Mouse (Mus musculus): ENCODE measurements around the gene Cybrd1. TPM values are rescaled to one million over a fixed set of nuclear protein-coding genes. Genes with fewer than 3 reads are reported as not detected.

The Cybrd1 gene
- polyA plus RNA-seq, 1 experiment from 2014 or later: 1.9 TPM

DNA sequence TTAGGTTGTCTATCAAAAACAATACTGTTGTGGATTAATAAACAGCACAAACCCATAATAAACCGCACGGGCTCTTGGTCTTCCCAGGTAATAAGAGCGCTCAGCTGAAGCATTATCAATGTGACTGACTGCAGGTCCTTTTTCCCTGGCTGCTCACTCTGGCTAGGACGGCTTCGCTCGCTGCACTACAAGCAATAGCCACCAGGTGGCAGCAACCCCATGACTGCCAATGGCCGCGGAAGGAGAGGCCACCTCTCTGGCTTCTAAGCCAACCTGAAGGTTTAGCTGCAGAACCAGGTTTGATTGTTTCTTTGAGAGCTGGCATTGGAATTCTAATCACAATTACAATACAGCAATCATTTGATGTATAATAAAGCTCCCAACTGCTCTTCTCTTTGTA is 37.8 kb downstream of the Cybrd1 start:
- Histone ChIP-seq H3K9me3 (replicated peaks) (no peaks in the 10 kb centered on the region; the same call in 1 of the 2 replicates), H3K4me2 (no peak overlapping the region), H3K36me3 (no peaks in the 10 kb centered on the region), H3K9ac (no peak overlapping the region), H3K27ac (ENCODE audit: poor library complexity, severe bottlenecking) (no peak overlapping the region), H3K27me3 (replicated peaks) (no peaks in the 10 kb centered on the region), H3K4me1 (replicated peaks) (peaks cover 15% of the 10 kb centered on the region), H3K4me3 (no peak overlapping the region)
- no peak for ATAC-seq (ENCODE audit: insufficient number of reproducible peaks, low FRiP score)
- WGBS: 6% methylated on average over 8 of the region's 8 CpGs

DNA sequence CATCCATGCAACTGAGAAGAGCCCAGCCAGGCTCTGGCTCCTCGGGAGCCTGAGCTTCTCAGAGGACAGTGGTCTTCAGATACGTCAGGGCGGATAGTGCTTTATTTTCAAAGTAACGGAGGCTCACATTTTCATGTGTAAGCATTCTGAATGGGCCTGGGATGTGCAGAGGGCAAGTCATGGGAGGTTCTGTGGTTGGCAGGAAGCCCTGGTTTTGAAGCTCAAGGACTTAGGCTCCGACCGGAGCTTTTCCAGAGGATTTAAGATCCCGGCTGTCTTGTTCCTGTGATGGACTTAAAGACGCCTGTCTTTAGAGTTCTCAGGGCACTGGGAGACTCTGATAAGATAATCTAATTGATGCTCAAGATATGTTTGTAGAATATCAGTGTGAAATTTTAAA is 38.7 kb downstream of the Cybrd1 start:
- ATAC-seq (ENCODE audit: insufficient number of reproducible peaks, low FRiP score): no peak
- H3K9ac ChIP-seq: no peak overlapping the region
- H3K36me3 ChIP-seq: no peaks in the 10 kb centered on the region
- H3K9me3 ChIP-seq (replicated peaks): no peaks in the 10 kb centered on the region; the same call in 1 of the 2 replicates
- no peak overlapping the region for H3K4me3 ChIP-seq
- no peak overlapping the region for H3K4me2 ChIP-seq
- no peaks in the 10 kb centered on the region for H3K27me3 ChIP-seq (replicated peaks)
- H3K27ac ChIP-seq (ENCODE audit: poor library complexity, severe bottlenecking): no peak overlapping the region
- H3K4me1 ChIP-seq (replicated peaks): peaks cover 12% of the 10 kb centered on the region
- 80% methylated on average over 8 of the region's 8 CpGs for WGBS

DNA sequence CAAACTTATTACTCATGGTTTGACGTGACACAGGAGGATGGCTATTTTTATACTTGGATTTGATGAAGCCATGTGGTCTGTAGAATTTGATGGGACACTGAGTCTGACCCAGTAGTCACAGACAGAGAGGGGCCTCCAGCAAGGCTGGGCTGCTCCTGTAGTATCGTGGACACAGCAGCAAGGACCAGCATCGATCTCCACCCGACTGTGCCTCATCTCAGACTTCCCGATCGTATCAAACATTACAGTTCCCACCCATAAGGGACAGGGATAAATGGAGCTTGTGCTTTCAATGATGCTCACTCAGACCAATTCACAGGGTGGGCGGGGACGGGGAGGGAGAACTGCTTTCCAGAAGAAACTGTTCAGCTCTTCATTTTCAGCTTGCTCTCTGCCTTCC is 40.2 kb downstream of the Cybrd1 start:
- H3K9me3 ChIP-seq (replicated peaks): no peaks in the 10 kb centered on the region
- H3K4me1 ChIP-seq (replicated peaks): peaks cover 12% of the 10 kb centered on the region
- no peak overlapping the region for H3K4me2 ChIP-seq
- no peaks in the 10 kb centered on the region for H3K27me3 ChIP-seq (replicated peaks)
- no peak for ATAC-seq (ENCODE audit: insufficient number of reproducible peaks, low FRiP score)
- H3K4me3 ChIP-seq: no peak overlapping the region
- 86% methylated on average over 8 of the region's 8 CpGs for WGBS
- H3K9ac ChIP-seq: no peak overlapping the region
- H3K27ac ChIP-seq (ENCODE audit: poor library complexity, severe bottlenecking): no peak overlapping the region
- no peaks in the 10 kb centered on the region for H3K36me3 ChIP-seq

- no peaks in the 10 kb centered on the region for H3K36me3 ChIP-seq
- no peaks in the 10 kb centered on the region for H3K27me3 ChIP-seq (replicated peaks)
- ATAC-seq (ENCODE audit: insufficient number of reproducible peaks, low FRiP score): no peak
- H3K4me3 ChIP-seq: peak overlapping the region; percentile 24; the same call in 1 of the 2 replicates
- 61% methylated on average over 16 of the region's 16 CpGs for WGBS
- peak overlapping the region; percentile 59 for H3K4me2 ChIP-seq
- 0 out of 2 replicates have a peak overlapping the region, but pooled peaks have one; percentile 38 for H3K27ac ChIP-seq (ENCODE audit: poor library complexity, severe bottlenecking)
- H3K9me3 ChIP-seq (replicated peaks): no peaks in the 10 kb centered on the region
- H3K4me1 ChIP-seq (replicated peaks): peaks cover 12% of the 10 kb centered on the region
- peak overlapping the region; percentile 45; the same call in 1 of the 2 replicates for H3K9ac ChIP-seq
Observed at GRCm38 (mm10) chr2:71159576-71160306, 42.0 kb downstream of the Cybrd1 start.

DNA sequence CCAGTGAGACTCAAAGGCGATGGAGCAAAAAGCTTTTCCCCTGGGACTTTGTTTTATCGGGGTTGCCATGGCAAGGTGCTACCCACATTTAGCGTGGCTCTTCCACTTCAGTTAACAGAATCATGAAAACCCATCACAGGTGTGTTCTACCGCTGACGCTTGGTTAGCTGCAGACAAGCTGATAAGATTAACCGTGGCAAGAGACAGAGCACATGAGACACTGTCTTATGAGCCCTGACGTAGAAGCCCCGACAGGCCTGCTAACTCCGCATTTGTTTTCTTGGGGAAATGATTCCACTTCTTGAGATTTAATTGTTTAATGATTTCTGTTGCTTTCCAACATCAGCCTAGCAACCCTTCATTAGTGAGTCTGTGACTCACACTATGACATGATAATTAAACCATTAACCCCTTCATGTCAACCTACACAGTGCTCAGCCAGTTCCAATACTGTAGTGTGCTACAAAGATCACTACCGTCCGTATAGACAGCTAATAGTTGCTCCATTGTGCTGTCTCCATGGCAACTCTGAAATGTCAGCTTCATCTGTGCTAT is 42.7 kb downstream of the Cybrd1 start:
- Histone ChIP-seq H3K4me1 (replicated peaks) (peaks cover 12% of the 10 kb centered on the region), H3K4me2 (peak overlapping the region; percentile 59)
- no peak for ATAC-seq (ENCODE audit: insufficient number of reproducible peaks, low FRiP score)

GRCm38 (mm10) chr2:71161558-71161957 is 43.8 kb downstream of the Cybrd1 start:
- H3K27ac ChIP-seq (ENCODE audit: poor library complexity, severe bottlenecking): no peak overlapping the region
- H3K4me3 ChIP-seq: no peak overlapping the region
- ATAC-seq (ENCODE audit: insufficient number of reproducible peaks, low FRiP score): no peak
- 72% methylated on average over 7 of the region's 7 CpGs for WGBS
- peaks cover 12% of the 10 kb centered on the region for H3K4me1 ChIP-seq (replicated peaks)
- no peak overlapping the region for H3K4me2 ChIP-seq
- no peaks in the 10 kb centered on the region for H3K9me3 ChIP-seq (replicated peaks)
- H3K27me3 ChIP-seq (replicated peaks): no peaks in the 10 kb centered on the region
- no peaks in the 10 kb centered on the region for H3K36me3 ChIP-seq
- no peak overlapping the region for H3K9ac ChIP-seq

More for the DNA sequence above, 42.7 kb downstream of the Cybrd1 start:
- Histone ChIP-seq H3K27me3 (replicated peaks) (no peaks in the 10 kb centered on the region), H3K27ac (ENCODE audit: poor library complexity, severe bottlenecking) (0 out of 2 replicates have a peak overlapping the region, but pooled peaks have one; percentile 38), H3K9ac (peak overlapping the region; percentile 45; the same call in 1 of the 2 replicates), H3K36me3 (no peaks in the 10 kb centered on the region), H3K9me3 (replicated peaks) (no peaks in the 10 kb centered on the region), H3K4me3 (peak overlapping the region; percentile 24; the same call in 1 of the 2 replicates)
- WGBS: 35% methylated on average over 11 of the region's 11 CpGs

DNA sequence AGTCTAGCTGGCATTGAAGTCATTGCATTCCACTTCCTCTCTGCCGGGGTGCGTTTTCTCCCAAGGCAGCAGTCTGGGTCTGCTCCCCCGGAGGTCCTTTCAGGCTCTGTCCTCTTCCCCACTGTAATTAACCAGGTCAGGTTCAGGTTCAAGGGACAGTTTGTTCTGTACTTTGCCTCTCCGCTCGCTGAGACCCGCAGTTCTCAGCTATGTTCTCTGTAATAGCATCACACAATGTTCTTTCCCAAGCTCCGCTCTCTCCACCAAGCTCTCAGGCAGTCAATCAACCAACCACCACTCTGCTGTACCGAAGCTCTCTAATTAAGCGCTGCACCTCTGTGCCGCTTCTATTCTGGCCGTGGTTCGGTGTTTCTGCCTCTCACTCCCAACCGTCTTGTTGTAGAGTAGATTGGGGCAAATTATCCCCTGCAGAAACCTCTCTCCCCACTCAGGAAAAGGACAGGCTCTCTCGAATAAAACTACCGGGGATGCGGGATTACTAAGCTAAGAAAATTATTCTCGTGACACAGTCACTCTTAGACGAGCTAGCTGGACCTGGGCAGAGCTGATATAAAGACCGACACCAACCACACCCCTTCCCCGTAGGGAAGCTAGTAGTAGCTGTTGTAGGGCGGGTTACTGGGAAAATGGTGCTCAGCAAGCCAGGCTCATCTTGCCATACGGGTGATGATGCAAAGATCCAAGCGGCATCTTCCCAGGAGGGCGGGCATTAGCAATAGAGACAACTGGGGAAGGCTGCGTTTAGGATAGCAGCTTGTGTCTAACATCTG is 45.3 kb downstream of the Cybrd1 start:
- peaks cover 12% of the 10 kb centered on the region for H3K4me1 ChIP-seq (replicated peaks)
- H3K36me3 ChIP-seq: no peaks in the 10 kb centered on the region
- no peaks in the 10 kb centered on the region for H3K9me3 ChIP-seq (replicated peaks)
- no peak overlapping the region for H3K4me3 ChIP-seq
- no peak for ATAC-seq (ENCODE audit: insufficient number of reproducible peaks, low FRiP score)
- no peaks in the 10 kb centered on the region for H3K27me3 ChIP-seq (replicated peaks)
- no peak overlapping the region for H3K27ac ChIP-seq (ENCODE audit: poor library complexity, severe bottlenecking)
- no peak overlapping the region for H3K9ac ChIP-seq
- whole genome bisulfite sequencing: 71% methylated on average over 25 of the region's 25 CpGs
- no peak overlapping the region for H3K4me2 ChIP-seq

DNA sequence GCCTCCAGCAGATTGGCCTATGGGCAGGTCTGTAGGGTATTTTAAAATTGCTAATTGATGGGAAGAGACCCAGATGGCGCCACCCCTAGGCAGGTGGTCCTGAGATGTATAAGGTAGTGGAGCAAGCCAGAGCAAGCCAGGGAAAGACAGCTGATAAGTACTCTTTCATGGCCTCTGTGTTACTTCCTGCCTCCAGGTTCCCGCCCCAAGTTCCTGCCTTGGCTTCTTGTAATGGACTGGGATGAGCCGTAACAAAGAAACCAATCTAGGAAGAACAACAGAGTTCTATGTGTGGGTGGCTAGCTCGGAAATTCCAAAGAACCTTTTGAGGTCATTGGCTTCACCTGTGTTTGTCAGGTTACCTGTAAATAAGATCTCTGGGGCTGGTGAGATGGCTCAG is 49.5 kb downstream of the Cybrd1 start:
- Histone ChIP-seq H3K4me3 (no peak overlapping the region), H3K9me3 (replicated peaks) (no peaks in the 10 kb centered on the region), H3K36me3 (no peaks in the 10 kb centered on the region), H3K27ac (ENCODE audit: poor library complexity, severe bottlenecking) (no peak overlapping the region), H3K4me2 (no peak overlapping the region), H3K4me1 (replicated peaks) (no peaks in the 10 kb centered on the region), H3K9ac (no peak overlapping the region), H3K27me3 (replicated peaks) (no peaks in the 10 kb centered on the region)
- 72% methylated on average over 4 of the region's 4 CpGs for WGBS
- ATAC-seq (ENCODE audit: insufficient number of reproducible peaks, low FRiP score): no peak

DNA sequence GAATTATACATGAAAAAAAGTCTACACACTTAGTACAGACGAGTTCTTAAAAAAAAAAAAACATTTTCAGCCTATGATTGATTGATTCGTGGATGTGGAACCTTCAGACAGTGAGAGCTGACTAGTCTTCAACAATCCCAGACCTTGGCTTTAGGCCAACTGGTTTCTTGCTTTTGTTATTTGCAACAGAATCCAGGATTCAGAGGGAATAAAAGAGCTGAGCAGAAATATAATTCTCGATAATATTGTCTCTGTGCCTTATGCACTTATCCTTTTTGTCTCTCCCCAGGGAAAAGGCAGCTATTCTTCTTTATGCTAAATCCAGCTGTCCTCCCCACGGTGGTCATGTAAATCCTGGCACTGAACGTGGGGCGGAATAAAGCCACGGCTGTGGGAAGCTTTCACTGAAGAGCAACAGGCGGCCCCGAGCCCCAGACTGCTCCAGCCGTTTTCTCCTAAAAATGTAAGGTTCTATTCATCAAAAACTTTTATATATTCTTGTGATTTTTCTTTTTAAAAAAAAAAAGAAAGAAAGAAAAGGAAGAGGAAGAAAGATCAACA is 50.8 kb downstream of the Cybrd1 start:
- ATAC-seq (ENCODE audit: insufficient number of reproducible peaks, low FRiP score): no peak
- no peaks in the 10 kb centered on the region for H3K36me3 ChIP-seq
- 66% methylated on average over 10 of the region's 10 CpGs for WGBS

DNA sequence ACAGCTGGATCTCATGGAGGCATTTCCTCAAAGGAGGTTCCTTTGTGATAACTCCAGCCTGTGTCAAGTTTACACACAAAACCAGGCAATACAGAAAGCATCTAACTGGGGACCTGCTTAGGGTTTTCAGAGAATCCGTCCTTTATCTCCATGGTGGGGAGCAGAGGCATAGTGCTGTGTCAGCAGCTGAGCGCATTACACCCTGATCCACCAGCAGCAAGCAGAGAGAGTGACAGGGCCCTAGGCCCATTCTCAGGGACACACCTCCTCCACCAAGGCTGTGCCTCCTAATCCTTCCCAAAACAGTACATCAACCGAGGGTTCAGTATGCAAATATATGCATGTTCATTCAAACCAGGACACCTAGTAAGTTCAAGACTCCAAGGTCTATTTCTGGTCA is 55.3 kb downstream of the Cybrd1 start:
- H3K4me1 ChIP-seq (replicated peaks): peaks cover 6% of the 10 kb centered on the region; the same call in 1 of the 2 replicates
- 58% methylated on average over 3 of the region's 3 CpGs for WGBS
- H3K4me2 ChIP-seq: no peak overlapping the region
- no peak overlapping the region for H3K9ac ChIP-seq
- H3K27ac ChIP-seq (ENCODE audit: poor library complexity, severe bottlenecking): no peak overlapping the region
- no peaks in the 10 kb centered on the region for H3K27me3 ChIP-seq (replicated peaks)
- H3K36me3 ChIP-seq: no peaks in the 10 kb centered on the region
- H3K4me3 ChIP-seq: no peak overlapping the region
- ATAC-seq (ENCODE audit: insufficient number of reproducible peaks, low FRiP score): no peak
- no peaks in the 10 kb centered on the region for H3K9me3 ChIP-seq (replicated peaks)

More for the DNA sequence above, 50.8 kb downstream of the Cybrd1 start:
- H3K27me3 ChIP-seq (replicated peaks): no peaks in the 10 kb centered on the region
- H3K9me3 ChIP-seq (replicated peaks): no peaks in the 10 kb centered on the region
- H3K4me1 ChIP-seq (replicated peaks): no peaks in the 10 kb centered on the region
- no peak overlapping the region for H3K27ac ChIP-seq (ENCODE audit: poor library complexity, severe bottlenecking)
- no peak overlapping the region for H3K4me2 ChIP-seq
- no peak overlapping the region for H3K9ac ChIP-seq
- no peak overlapping the region for H3K4me3 ChIP-seq
